Mouse (Mus musculus): ENCODE measurements around the gene Rsg1. TPM values are rescaled to one million over a fixed set of nuclear protein-coding genes. Genes with fewer than 3 reads are reported as not detected.

Rsg1 gene
- polyA plus RNA-seq (2012; fragmentation: generic; extraction: Trizol) = 1 to 10 TPM in 1 of 2 experiments, under 1 TPM in 1; 0.22 to 1.8 TPM

DNA sequence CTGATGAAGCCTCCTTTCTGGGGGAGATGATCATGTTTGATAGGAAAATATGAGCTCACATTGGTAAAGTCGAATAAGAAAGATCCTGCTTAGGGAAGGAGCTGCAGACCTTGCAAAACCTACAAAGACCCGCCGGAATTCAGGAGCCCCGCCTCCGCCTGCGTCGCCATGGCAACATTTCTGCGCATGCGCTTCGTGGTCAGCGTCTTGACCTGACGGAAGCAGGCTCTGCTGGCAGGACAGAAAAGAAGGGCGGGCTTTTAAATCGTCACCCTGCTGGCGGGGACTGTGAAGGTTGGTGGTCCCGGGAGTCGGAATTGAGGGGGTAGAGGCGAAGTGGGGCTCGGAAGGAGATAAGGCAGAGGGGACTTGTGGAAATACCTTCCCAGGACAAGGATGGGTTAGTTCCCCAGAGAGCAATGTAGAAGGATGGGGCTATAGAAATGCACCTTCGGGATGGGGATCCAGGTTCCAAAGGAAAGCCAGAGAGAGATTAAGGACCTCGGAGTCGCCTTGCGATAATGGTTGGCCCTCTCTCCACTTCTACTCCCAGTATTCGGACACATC is at the start of gene Rsg1:
Gene Rsg1, plus strand, starts transcription at position 187 of the 567 bp plus-strand sequence.

DNA sequence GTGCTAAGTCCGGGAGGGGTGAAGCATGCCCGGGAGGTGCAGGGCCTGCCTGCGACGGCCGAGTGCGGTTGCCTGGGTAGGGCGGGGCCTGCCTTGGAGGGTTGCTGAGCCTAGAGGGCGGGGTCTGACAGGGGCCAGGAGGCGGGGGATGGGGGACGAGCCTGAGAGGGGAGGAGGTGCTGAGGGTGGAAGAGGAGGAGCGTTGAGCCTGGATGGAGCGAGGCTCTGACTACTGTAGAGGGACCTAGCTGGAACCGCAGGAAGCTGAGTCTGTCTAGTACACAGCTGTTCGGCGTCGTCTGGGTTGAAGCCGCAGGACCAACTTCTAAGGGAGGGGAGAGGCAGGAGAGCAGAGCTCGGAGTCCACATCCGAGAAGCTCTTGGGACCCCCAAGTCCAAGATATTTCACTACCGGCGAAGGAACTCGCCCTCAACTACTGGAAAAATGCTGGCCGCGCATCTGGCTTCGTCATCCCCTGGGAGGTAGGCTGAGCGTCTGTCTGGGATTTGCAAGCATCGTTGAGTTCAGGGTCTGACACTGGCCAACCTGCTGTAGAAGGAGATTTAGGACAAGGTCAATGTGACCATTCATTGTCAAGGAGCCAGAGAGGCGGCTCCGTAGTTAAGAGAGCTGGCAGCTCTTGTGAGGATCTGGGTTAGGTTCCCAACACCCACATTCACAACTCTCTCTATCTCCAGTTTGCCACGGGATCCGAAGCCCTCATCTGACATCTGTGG is 25.8 kb downstream of the Rsg1 start, which contains the start of gene Arhgef19:
Gene Arhgef19, plus strand, starts transcription at position 112 of the 738 bp plus-strand sequence.

Other genes starting within 250 kb of the Rsg1 start
- 10 to 100 TPM; 11.1 to 31.0 TPM for gene Atp13a2, start 227.1 kb upstream of the Rsg1 start, polyA plus RNA-seq (2012; fragmentation: generic; extraction: Trizol)
- gene Mfap2, start 203.5 kb upstream of the Rsg1 start, polyA plus RNA-seq (2012; fragmentation: generic; extraction: Trizol) = under 1 TPM; 0.07 to 0.87 TPM
- 10 to 100 TPM in 1 of 2 experiments, 1 to 10 TPM in 1; 3.2 to 10.6 TPM for gene Crocc, start 153.4 kb upstream of the Rsg1 start, polyA plus RNA-seq (2012; fragmentation: generic; extraction: Trizol)
- 10 to 100 TPM; 47.9 to 60.1 TPM for gene Necap2, start 135.6 kb upstream of the Rsg1 start, polyA plus RNA-seq (2012; fragmentation: generic; extraction: Trizol)
- not detected for gene Spata21, start 125.6 kb upstream of the Rsg1 start, polyA plus RNA-seq (2012; fragmentation: generic; extraction: Trizol)
- gene Szrd1, start 74.2 kb upstream of the Rsg1 start, polyA plus RNA-seq (2012; fragmentation: generic; extraction: Trizol) = 10 to 100 TPM; 42.1 to 64.6 TPM
- gene Fbxo42, start 66.0 kb upstream of the Rsg1 start, polyA plus RNA-seq (2012; fragmentation: generic; extraction: Trizol) = 1 to 10 TPM; 2.7 to 9.4 TPM
- 10 to 100 TPM; 13.7 to 46.9 TPM for gene Arhgef19, start 25.5 kb downstream of the Rsg1 start, polyA plus RNA-seq (2012; fragmentation: generic; extraction: Trizol)
- 10 to 100 TPM; 13.2 to 14.1 TPM for gene Epha2, start 87.3 kb downstream of the Rsg1 start, polyA plus RNA-seq (2012; fragmentation: generic; extraction: Trizol)
- under 1 TPM; 0.02 to 0.85 TPM for gene Fam131c, start 154.3 kb downstream of the Rsg1 start, polyA plus RNA-seq (2012; fragmentation: generic; extraction: Trizol)
- not detected for gene Clcnka, start 184.8 kb downstream of the Rsg1 start, polyA plus RNA-seq (2012; fragmentation: generic; extraction: Trizol)
- gene Clcnkb, start 202.1 kb downstream of the Rsg1 start, polyA plus RNA-seq (2012; fragmentation: generic; extraction: Trizol) = under 1 TPM; 0.05 TPM
- under 1 TPM; 0.17 to 0.20 TPM for gene Hspb7, start 206.8 kb downstream of the Rsg1 start, polyA plus RNA-seq (2012; fragmentation: generic; extraction: Trizol)
- gene Srarp, start 222.1 kb downstream of the Rsg1 start, polyA plus RNA-seq (2012; fragmentation: generic; extraction: Trizol) = not detected
- 10 to 100 TPM; 17.6 to 22.3 TPM for gene Zbtb17, start 230.7 kb downstream of the Rsg1 start, polyA plus RNA-seq (2012; fragmentation: generic; extraction: Trizol)